Comparison of ENCODE assay signal across 26 mouse cellular contexts in genomic region chr7:136851946-136852345, GRCm38 (mm10). TPM values are rescaled to one million over a fixed set of nuclear protein-coding genes. Genes with fewer than 3 reads are reported as not detected.
DNase-seq lines count a peak whose midpoint lies in the region; ATAC-seq and TF ChIP-seq lines count a peak whose summit lies in the region.
"Had no signal": no experiment of that assay in that cellular context is flagged by ENCODE, and none has a peak within 500 bp of the region (broad histone marks: within the 10 kb centered on the region; RNA-seq: fewer than 3 reads in every experiment).

No protein-coding gene starts in this region.

- H3K27me3 ChIP-seq in heart, adult 2 months (ENCODE audit: control insufficient read depth, insufficient read depth, low read length): no peaks in the 10 kb centered on the region
- H3K27me3 ChIP-seq in heart, embryonic 13.5 days (replicated peaks): peaks cover 7% of the 10 kb centered on the region; the same call in 1 of the 2 replicates
- H3K27me3 ChIP-seq in heart, embryonic 10.5 days (ENCODE audit: insufficient read depth, poor library complexity, severe bottlenecking): peaks cover 5% of the 10 kb centered on the region; the same call in 1 of the 2 replicates
- H3K27me3 ChIP-seq in heart, postnatal 0 days (ENCODE audit: control insufficient read depth, insufficient read depth, low read length): 0 out of 2 replicates have a peak, but pooled peaks cover 4% of the 10 kb centered on the region
- H3K27me3 ChIP-seq: embryonic facial prominence, embryonic 12.5 days; embryonic facial prominence, embryonic 15.5 days; hindbrain, embryonic 12.5 days; hindbrain, embryonic 15.5 days had no signal

- H3K4me3 ChIP-seq in heart, adult 2 months: no peak overlapping the region
- no peak overlapping the region for H3K4me3 ChIP-seq in heart, embryonic 13.5 days
- no peak overlapping the region for H3K4me3 ChIP-seq in heart, embryonic 10.5 days
- H3K4me3 ChIP-seq in heart, postnatal 0 days (ENCODE audit: low read depth, low read length): no peak overlapping the region
- no peak overlapping the region for H3K4me3 ChIP-seq in brown adipose tissue, adult 24 weeks (ENCODE audit: insufficient read depth, low read depth, low read length)
- H3K4me3 ChIP-seq: embryonic facial prominence, embryonic 12.5 days; embryonic facial prominence, embryonic 15.5 days; hindbrain, embryonic 12.5 days; hindbrain, embryonic 15.5 days had no signal

- peaks cover 24% of the 10 kb centered on the region for H3K4me1 ChIP-seq in heart, adult 2 months (ENCODE audit: control insufficient read depth, insufficient read depth, low read length)
- peaks cover 24% of the 10 kb centered on the region for H3K4me1 ChIP-seq in heart, embryonic 13.5 days
- peaks cover 19% of the 10 kb centered on the region for H3K4me1 ChIP-seq in heart, embryonic 10.5 days
- peaks cover 9% of the 10 kb centered on the region; the same call in 1 of the 2 replicates for H3K4me1 ChIP-seq in heart, postnatal 0 days (ENCODE audit: control insufficient read depth, insufficient read depth)
- peaks cover 25% of the 10 kb centered on the region for H3K4me1 ChIP-seq in brown adipose tissue, adult 24 weeks (ENCODE audit: control insufficient read depth, insufficient read depth, insufficient read length, low read length)
- H3K4me1 ChIP-seq: embryonic facial prominence, embryonic 12.5 days; embryonic facial prominence, embryonic 15.5 days; hindbrain, embryonic 12.5 days; hindbrain, embryonic 15.5 days had no signal

- H3K36me3 ChIP-seq in heart, adult 2 months (ENCODE audit: control insufficient read depth, insufficient read depth, low read length): peaks cover 6% of the 10 kb centered on the region; the same call in 1 of the 2 replicates
- no peaks in the 10 kb centered on the region for H3K36me3 ChIP-seq in heart, embryonic 13.5 days
- H3K36me3 ChIP-seq in heart, embryonic 10.5 days: no peaks in the 10 kb centered on the region
- no peaks in the 10 kb centered on the region for H3K36me3 ChIP-seq in heart, postnatal 0 days (replicated peaks; ENCODE audit: control insufficient read depth, insufficient read depth, low read length)
- H3K36me3 ChIP-seq: embryonic facial prominence, embryonic 12.5 days; embryonic facial prominence, embryonic 15.5 days; hindbrain, embryonic 12.5 days; hindbrain, embryonic 15.5 days had no signal

- 37% methylated on average over 8 of the region's 8 CpGs for WGBS in heart, adult 2 months
- WGBS in heart, embryonic 13.5 days: 34% methylated on average over 8 of the region's 8 CpGs
- 40% methylated on average over 8 of the region's 8 CpGs for WGBS in heart, embryonic 10.5 days
- whole genome bisulfite sequencing in heart, postnatal 0 days: 29% methylated on average over 8 of the region's 8 CpGs

- ATAC-seq in heart, embryonic 13.5 days (ENCODE audit: extremely low read depth, insufficient number of reproducible peaks, low FRiP score, low TSS enrichment): no peak
- 0 out of 2 replicates have a peak, but pooled peaks have one; percentile 16 for ATAC-seq in heart, postnatal 0 days (ENCODE audit: insufficient read depth, low read depth)
- ATAC-seq: activated CD4-positive, CD25-positive, alpha-beta regulatory T cell, adult 4 months; CD4-positive, CD25-positive, alpha-beta regulatory T cell, adult 4 months; forebrain, embryonic 14.5 days; forebrain, postnatal 0 days; intestine, postnatal 0 days had no signal

- H3K27ac ChIP-seq in heart, adult 2 months: peak overlapping the region; percentile 77
- H3K27ac ChIP-seq in heart, embryonic 13.5 days (replicated peaks): peak overlapping the region; percentile 32; the same call in 1 of the 2 replicates
- H3K27ac ChIP-seq in heart, embryonic 10.5 days: no peak overlapping the region
- H3K27ac ChIP-seq in heart, postnatal 0 days (ENCODE audit: low read depth): peak overlapping the region; percentile 54
- H3K27ac ChIP-seq in brown adipose tissue, adult 24 weeks (replicated peaks; ENCODE audit: low read depth, low read length): peak overlapping the region; percentile 13; the same call in 1 of the 2 replicates
- H3K27ac ChIP-seq: embryonic facial prominence, embryonic 12.5 days; embryonic facial prominence, embryonic 15.5 days; hindbrain, embryonic 12.5 days; hindbrain, embryonic 15.5 days had no signal

- H3K4me2 ChIP-seq in heart, embryonic 13.5 days: no peak overlapping the region
- no peak overlapping the region for H3K4me2 ChIP-seq in heart, postnatal 0 days (ENCODE audit: low read depth, low read length)
- H3K4me2 ChIP-seq: embryonic facial prominence, embryonic 12.5 days; embryonic facial prominence, embryonic 15.5 days; hindbrain, embryonic 12.5 days; hindbrain, embryonic 15.5 days had no signal

- TF ChIP-seq POLR2A in heart, adult 2 months (IDR thresholded peaks at IDR 0.05; ENCODE audit: insufficient read depth, low read depth, low read length): no peak

- no peak for TF ChIP-seq CTCF in heart, adult 2 months (IDR thresholded peaks at IDR 0.05)
- no peak for TF ChIP-seq CTCF in heart, postnatal 0 days (IDR thresholded peaks at IDR 0.05; ENCODE audit: low read depth)

- peak in 1 of 2 experiments; percentile 16 for DNase-seq in heart, adult 2 months
- no peak for DNase-seq in heart, postnatal 36 days
- DNase-seq in heart, embryonic 10.5 days (ENCODE audit: low spot score): no peak
- DNase-seq in heart, postnatal 0 days (ENCODE audit: low spot score): no peak
- DNase-seq in heart, postnatal 4 days: no peak
- DNase-seq in adrenal gland, adult 18-20 months (ENCODE audit: low spot score in 2 of 2): no peak
- DNase-seq: adrenal gland, postnatal 36 days; cerebellum, adult 11 months; cerebellum, adult 2 months; cerebellum, adult 9-11 months; cerebellum, postnatal 25 days; forebrain, postnatal 0 days; gastrocnemius, postnatal 10 days; gastrocnemius, postnatal 36 days; kidney, adult 2 months had no signal

- H3K79me2 ChIP-seq in heart, adult 2 months (replicated peaks; ENCODE audit: control insufficient read depth, insufficient read depth, low read length): no peaks in the 10 kb centered on the region

- H3K9ac ChIP-seq in heart, adult 2 months (ENCODE audit: low read depth, low read length): no peak overlapping the region
- H3K9ac ChIP-seq in heart, embryonic 13.5 days: no peak overlapping the region
- no peak overlapping the region for H3K9ac ChIP-seq in heart, postnatal 0 days (replicated peaks; ENCODE audit: low read depth, low read length)
- H3K9ac ChIP-seq: embryonic facial prominence, embryonic 12.5 days; embryonic facial prominence, embryonic 15.5 days; forebrain, postnatal 0 days; hindbrain, embryonic 12.5 days; hindbrain, embryonic 15.5 days had no signal

- no peak for TF ChIP-seq EP300 in heart, adult 2 months (IDR thresholded peaks at IDR 0.05; ENCODE audit: insufficient read depth, low read depth, low read length)
- TF ChIP-seq EP300 in heart, postnatal 0 days (IDR thresholded peaks at IDR 0.05; ENCODE audit: low read depth): no peak

- H3K9me3 ChIP-seq in heart, embryonic 13.5 days: no peaks in the 10 kb centered on the region
- no peaks in the 10 kb centered on the region for H3K9me3 ChIP-seq in heart, embryonic 10.5 days
- H3K9me3 ChIP-seq in heart, postnatal 0 days (replicated peaks; ENCODE audit: control insufficient read depth, low read length): no peaks in the 10 kb centered on the region
- H3K9me3 ChIP-seq: embryonic facial prominence, embryonic 12.5 days; embryonic facial prominence, embryonic 15.5 days; hindbrain, embryonic 12.5 days; hindbrain, embryonic 15.5 days had no signal

- intact Hi-C loops in heart, adult 2 months (cut with DNase I): loop anchor here (1.0 to 5.0 kb wide), 2 partner anchors 163 to 460 kb away; partner anchors contain the start of gene Ebf3
- intact Hi-C loops in heart, postnatal 36 days (cut with DNase I): no loop called here

RNA-seq across cellular contexts. Expression of gene Mgmt, which starts 42.5 kb away (rescaled TPM):
- 1 to 10 TPM; 3.6 to 3.7 TPM for total RNA-seq in heart, adult 2 months (2021)
- 3.7 and 3.8 TPM in 2 replicates for polyA plus RNA-seq in heart, adult 2 months (2012; rRNA removed)
- total RNA-seq in heart, postnatal 36 days (2021): 1 to 10 TPM; 3.4 to 3.7 TPM
- 3.9 and 5.3 TPM in 2 replicates for polyA plus RNA-seq in heart, embryonic 13.5 days (2015; fragmentation: Nextera tagmentation; extraction: Ambion mirVana)
- polyA plus RNA-seq in heart, embryonic 10.5 days (2016; fragmentation: Nextera tagmentation; extraction: Ambion mirVana): 5.7 and 6.1 TPM in 2 replicates
- 3.6 and 6.4 TPM in 2 replicates for total RNA-seq in heart, postnatal 0 days (2014; rRNA removed; ENCODE audit: low replicate concordance)
- 5.4 and 7.0 TPM in 2 replicates for polyA plus RNA-seq in heart, postnatal 0 days (2015; fragmentation: Nextera tagmentation; extraction: Ambion mirVana)
- total RNA-seq in heart, postnatal 4 days (2021): 1 to 10 TPM; 4.6 to 5.2 TPM
- polyA plus RNA-seq in brown adipose tissue, adult 24 weeks (2012; ENCODE audit: insufficient read depth, insufficient read length, missing spikeins): 9.9 and 13.2 TPM in 2 replicates
- 1 to 10 TPM; 4.2 to 6.9 TPM for total RNA-seq in adrenal gland, adult 18-20 months (2021)
- total RNA-seq: MEL had no signal
